Comparison of ENCODE assay signal across 9 mouse cellular contexts in genomic region chr2:129595206-129595605, GRCm38 (mm10). TPM values are rescaled to one million over a fixed set of nuclear protein-coding genes. Genes with fewer than 3 reads are reported as not detected.
A peak's percentile ranks its signal among the peaks of the same experiment; 100 is the strongest.
DNase-seq lines count a peak whose midpoint lies in the region; ATAC-seq and TF ChIP-seq lines count a peak whose summit lies in the region.
"Had no signal": no experiment of that assay in that cellular context is flagged by ENCODE, and none has a peak within 500 bp of the region (broad histone marks: within the 10 kb centered on the region; RNA-seq: fewer than 3 reads in every experiment).

No protein-coding gene starts in this region.

- no peak for TF ChIP-seq CTCF in spleen, adult 2 months (IDR thresholded peaks at IDR 0.05; ENCODE audit: extremely low read depth, insufficient read depth, insufficient read length, insufficient replicate concordance)
- TF ChIP-seq CTCF in liver, postnatal 0 days (IDR thresholded peaks at IDR 0.05; ENCODE audit: low read depth), result no peak

- no peak for TF ChIP-seq POLR2A in spleen, adult 2 months (IDR thresholded peaks at IDR 0.05; ENCODE audit: low read depth, low read length)

- peak overlapping the region; percentile 75; the same call in 1 of the 2 replicates for H3K4me3 ChIP-seq in hindbrain, embryonic 15.5 days
- no peak overlapping the region for H3K4me3 ChIP-seq in hindbrain, embryonic 11.5 days (ENCODE audit: low read depth, low read length)
- peak overlapping the region; percentile 23 for H3K4me3 ChIP-seq in spleen, adult 2 months (ENCODE audit: extremely low read depth, insufficient read depth, insufficient read length)
- H3K4me3 ChIP-seq in liver, postnatal 0 days (ENCODE audit: low read depth, low read length), result peak overlapping the region; percentile 73

- no peak for TF ChIP-seq EP300 in liver, postnatal 0 days (IDR thresholded peaks at IDR 0.05; ENCODE audit: low read depth)

- H3K4me1 ChIP-seq in hindbrain, embryonic 15.5 days (replicated peaks), result peaks cover 42% of the 10 kb centered on the region
- H3K4me1 ChIP-seq in hindbrain, embryonic 11.5 days (replicated peaks; ENCODE audit: control insufficient read depth, insufficient read depth, low read length), result peaks cover 4% of the 10 kb centered on the region; the same call in 1 of the 2 replicates
- H3K4me1 ChIP-seq in spleen, adult 2 months (ENCODE audit: control insufficient read depth, insufficient read depth, insufficient read length), result peaks cover 10% of the 10 kb centered on the region; the same call in 1 of the 2 replicates
- H3K4me1 ChIP-seq in liver, postnatal 0 days (ENCODE audit: insufficient read depth), result peaks cover 22% of the 10 kb centered on the region

- no peaks in the 10 kb centered on the region for H3K36me3 ChIP-seq in hindbrain, embryonic 15.5 days
- no peaks in the 10 kb centered on the region for H3K36me3 ChIP-seq in hindbrain, embryonic 11.5 days (ENCODE audit: control insufficient read depth, insufficient read depth, low read length)
- no peaks in the 10 kb centered on the region for H3K36me3 ChIP-seq in spleen, adult 2 months (ENCODE audit: control insufficient read depth, insufficient read depth, low read length)
- 0 out of 2 replicates have a peak, but pooled peaks cover 6% of the 10 kb centered on the region for H3K36me3 ChIP-seq in liver, postnatal 0 days (replicated peaks; ENCODE audit: insufficient read depth, low read length)

- no peaks in the 10 kb centered on the region for H3K27me3 ChIP-seq in hindbrain, embryonic 15.5 days
- H3K27me3 ChIP-seq in hindbrain, embryonic 11.5 days (ENCODE audit: control insufficient read depth, insufficient read depth, low read length), result no peaks in the 10 kb centered on the region
- peaks cover 8% of the 10 kb centered on the region; the same call in 1 of the 2 replicates for H3K27me3 ChIP-seq in spleen, adult 2 months (ENCODE audit: control insufficient read depth, insufficient read depth, low read length)
- 0 out of 2 replicates have a peak, but pooled peaks cover 5% of the 10 kb centered on the region for H3K27me3 ChIP-seq in liver, postnatal 0 days (ENCODE audit: insufficient read depth, low read length)

- WGBS in hindbrain, embryonic 15.5 days, result 87% methylated on average over 4 of the region's 4 CpGs
- WGBS in hindbrain, embryonic 11.5 days, result 85% methylated on average over 4 of the region's 4 CpGs
- 84% methylated on average over 4 of the region's 4 CpGs for WGBS in spleen, adult 2 months
- WGBS in liver, postnatal 0 days (ENCODE audit: insufficient replicate concordance), result 69% methylated on average over 4 of the region's 4 CpGs

- peak overlapping the region; percentile 81 for H3K4me2 ChIP-seq in hindbrain, embryonic 15.5 days
- no peak overlapping the region for H3K4me2 ChIP-seq in hindbrain, embryonic 11.5 days (replicated peaks; ENCODE audit: low read depth, low read length)
- peak overlapping the region; percentile 79 for H3K4me2 ChIP-seq in liver, postnatal 0 days (ENCODE audit: low read depth, low read length)

- H3K9me3 ChIP-seq in hindbrain, embryonic 15.5 days, result no peaks in the 10 kb centered on the region
- H3K9me3 ChIP-seq in hindbrain, embryonic 11.5 days (ENCODE audit: control insufficient read depth, low read length), result no peaks in the 10 kb centered on the region
- H3K9me3 ChIP-seq in liver, postnatal 0 days (ENCODE audit: low read length), result no peaks in the 10 kb centered on the region

- H3K9ac ChIP-seq in hindbrain, embryonic 15.5 days, result no peak overlapping the region
- H3K9ac ChIP-seq in hindbrain, embryonic 11.5 days (ENCODE audit: low read depth, low read length), result no peak overlapping the region
- no peak overlapping the region for H3K9ac ChIP-seq in liver, postnatal 0 days (replicated peaks)

- ATAC-seq in hindbrain, embryonic 15.5 days (ENCODE audit: low FRiP score, low read depth), result no peak
- ATAC-seq in hindbrain, embryonic 11.5 days (ENCODE audit: low FRiP score), result no peak
- ATAC-seq in liver, postnatal 0 days, result no peak

- no peak overlapping the region for H3K27ac ChIP-seq in hindbrain, embryonic 15.5 days (replicated peaks)
- no peak overlapping the region for H3K27ac ChIP-seq in hindbrain, embryonic 11.5 days (ENCODE audit: low read depth, low read length)
- H3K27ac ChIP-seq in spleen, adult 2 months (ENCODE audit: insufficient read depth, low read length), result peak overlapping the region; percentile 58
- peak overlapping the region; percentile 55; the same call in 1 of the 2 replicates for H3K27ac ChIP-seq in liver, postnatal 0 days (ENCODE audit: low read depth)

- DNase-seq in hindbrain, embryonic 11.5 days (ENCODE audit: low spot score), result no peak
- DNase-seq in spleen, adult 2 months (ENCODE audit: low read depth in 1 of 2, low spot score in 2 of 2), result no peak
- DNase-seq in spleen, postnatal 4 days (ENCODE audit: low spot score in 2 of 2), result no peak
- DNase-seq in liver, postnatal 0 days, result no peak
- DNase-seq in right cerebral cortex, adult 18-20 months, result no peak
- DNase-seq in layer of hippocampus, adult 9-10 months (ENCODE audit: low spot score), result no peak

RNA-seq across cellular contexts. Expression of gene Sirpa, which starts 2.6 kb away (rescaled TPM):
- 31.7 and 35.1 TPM in 2 replicates for polyA plus RNA-seq in hindbrain, embryonic 15.5 days (2015; fragmentation: Nextera tagmentation; extraction: Ambion mirVana)
- polyA plus RNA-seq in hindbrain, embryonic 11.5 days (2014; fragmentation: Nextera tagmentation; extraction: Ambion mirVana), result 17.2 and 18.4 TPM in 2 replicates
- polyA plus RNA-seq in spleen, adult 2 months (2012; rRNA removed), result 143 and 145 TPM in 2 replicates
- 26.9 and 28.1 TPM in 2 replicates for polyA plus RNA-seq in liver, postnatal 0 days (2015; fragmentation: Nextera tagmentation; extraction: Ambion mirVana)

RNA-seq across cellular contexts. Expression of gene F830045P16Rik, which starts 58.8 kb away (rescaled TPM):
- not detected in 2 replicates for polyA plus RNA-seq in hindbrain, embryonic 15.5 days (2015; fragmentation: Nextera tagmentation; extraction: Ambion mirVana)
- not detected in 2 replicates for polyA plus RNA-seq in hindbrain, embryonic 11.5 days (2014; fragmentation: Nextera tagmentation; extraction: Ambion mirVana)
- 0.07 TPM in 1 of 2 replicates, not detected in the other for polyA plus RNA-seq in spleen, adult 2 months (2012; rRNA removed)
- polyA plus RNA-seq in liver, postnatal 0 days (2015; fragmentation: Nextera tagmentation; extraction: Ambion mirVana), result not detected in 2 replicates
- polyA plus RNA-seq: brain, embryonic 14.5 days; testis, adult 2 months had no signal

Comparison
In these comparisons a context has a peak if more than half of its experiments do, and no peak if none do; other contexts are left out.
1. H3K27ac ChIP-seq: peak in spleen, adult 2 months (single experiment) and liver, postnatal 0 days (single experiment); none in hindbrain, embryonic 15.5 days (single experiment) and hindbrain, embryonic 11.5 days (single experiment).